Mouse (Mus musculus): ENCODE data around the gene Trp53rkb.

- TF ChIP-seq CTCF (IDR thresholded peaks at IDR 0.05; ENCODE audit: low read depth), result no peak
- TF ChIP-seq EP300 (IDR thresholded peaks at IDR 0.05; ENCODE audit: low read depth), result no peak
Observed at GRCm38 (mm10) chr2:166821406-166821805, 29.1 kb downstream of the Trp53rkb start.
